Mouse (Mus musculus) ES-Bruce4 (cell line): ENCODE results near the gene Tfpt. TPM values are rescaled to one million over a fixed set of nuclear protein-coding genes. Genes with fewer than 3 reads are reported as not detected.
A peak's percentile ranks its signal among the peaks of the same experiment; 100 is the strongest.

Experiments
- H3K27ac ChIP-seq: 2 replicates; pipeline ENCODE4 v1.5.1; 2012; ENCODE audit warnings: low read length, inconsistent platforms; ENCODE audit not compliant: insufficient read depth
- H3K27me3 ChIP-seq: 2 replicates; pipeline ENCODE4 v1.6.1; 2012; ENCODE audit warnings: mild to moderate bottlenecking, low read length, inconsistent platforms; ENCODE audit not compliant: control insufficient read depth, poor library complexity, insufficient read depth, severe bottlenecking
- H3K36me3 ChIP-seq: 2 replicates; pipeline ENCODE4 v1.6.1; 2012; ENCODE audit warnings: inconsistent platforms, mild to moderate bottlenecking, low read length, moderate library complexity; ENCODE audit not compliant: control insufficient read depth, poor library complexity, insufficient read depth, severe bottlenecking
- H3K4me1 ChIP-seq: one replicate; pipeline ENCODE4 v1.8.1; 2011; ENCODE audit warnings: low read length; ENCODE audit not compliant: control insufficient read depth, insufficient read depth
- H3K4me3 ChIP-seq: 2 replicates; pipeline ENCODE4 v1.5.1; 2011; ENCODE audit warnings: low read depth, mild to moderate bottlenecking, low read length
- H3K9ac ChIP-seq: 2 replicates; pipeline ENCODE4 v1.6.1; 2012; ENCODE audit warnings: low read depth, mild to moderate bottlenecking, inconsistent platforms; ENCODE audit not compliant: poor library complexity, severe bottlenecking
- H3K9me3 ChIP-seq: replicated peaks from 2 replicates; pipeline ENCODE4 v1.6.1; 2012; ENCODE audit warnings: mild to moderate bottlenecking, low read length, inconsistent platforms; ENCODE audit not compliant: control insufficient read depth, poor library complexity, insufficient read depth, severe bottlenecking
- CTCF ChIP-seq: IDR thresholded peaks from one replicate; pipeline ENCODE4 v1.8.1; 2011; ENCODE audit warnings: low read depth, low read length
- EP300 ChIP-seq: IDR thresholded peaks from 2 replicates; pipeline ENCODE4 v1.6.1; 2011; ENCODE audit warnings: low read depth, low read length; ENCODE audit not compliant: insufficient read depth
- POLR2A ChIP-seq: IDR thresholded peaks from one replicate; pipeline ENCODE4 v1.8.1; 2011; ENCODE audit warnings: low read length; ENCODE audit not compliant: insufficient read depth
- polyA plus RNA-seq: library from polyadenylated mRNA; stranded (reverse); fragments of >200 nt; gene quantifications from 2 replicates; pipeline ENCODE4 v1.2.4, GENCODE M21; 2011; ENCODE audit warnings: low read depth; ENCODE audit not compliant: missing spikeins, insufficient read depth, insufficient read length

Tfpt gene
- polyA plus RNA-seq, 1 experiment: 29.9 TPM

GRCm38 (mm10) chr7:3630478-3630815 is 718 bp upstream of the Tfpt start:
- Histone ChIP-seq H3K9ac (peak overlapping the region; percentile 71), H3K36me3 (peaks cover 25% of the 10 kb centered on the region), H3K27me3 (no peaks in the 10 kb centered on the region), H3K27ac (no peak overlapping the region), H3K4me3 (peak overlapping the region; percentile 95), H3K4me1 (no peaks in the 10 kb centered on the region), H3K9me3 (no peaks in the 10 kb centered on the region)
- TF ChIP-seq CTCF: no peak
- TF ChIP-seq POLR2A: no peak
- no peak for TF ChIP-seq EP300

- Histone ChIP-seq H3K27me3 (no peaks in the 10 kb centered on the region), H3K9ac (peak overlapping the region; percentile 71), H3K36me3 (peaks cover 23% of the 10 kb centered on the region), H3K4me1 (no peaks in the 10 kb centered on the region), H3K27ac (no peak overlapping the region), H3K9me3 (no peaks in the 10 kb centered on the region), H3K4me3 (peak overlapping the region; percentile 95)
- TF ChIP-seq CTCF (no peak), POLR2A (no peak), EP300 (no peak)
These were observed 699 bp downstream of the Tfpt start for GRCm38 (mm10) chr7:3629030-3629429.

GRCm38 (mm10) chr7:3617242-3617995 is 12.3 kb downstream of the Tfpt start, which contains the start of gene Ndufa3:
Gene Ndufa3, plus strand, starts transcription at chr7:3617373.
- Histone ChIP-seq H3K27me3 (no peaks in the 10 kb centered on the region), H3K36me3 (peaks cover 13% of the 10 kb centered on the region; the same call in 1 of the 2 replicates), H3K9ac (peak within 1 kb of the TSS; percentile 84), H3K4me3 (peak within 1 kb of the TSS; percentile 98), H3K9me3 (no peaks in the 10 kb centered on the region), H3K4me1 (no peaks in the 10 kb centered on the region), H3K27ac (no peak within 1 kb of the TSS)
- peak; percentile 32 for TF ChIP-seq POLR2A
- no peak for TF ChIP-seq EP300

- Histone ChIP-seq H3K9ac (0 out of 2 replicates have a peak overlapping the region, but pooled peaks have one; percentile 84), H3K27ac (no peak overlapping the region), H3K4me1 (no peaks in the 10 kb centered on the region), H3K27me3 (no peaks in the 10 kb centered on the region), H3K36me3 (peaks cover 13% of the 10 kb centered on the region; the same call in 1 of the 2 replicates), H3K4me3 (peak overlapping the region; percentile 25; the same call in 1 of the 2 replicates), H3K9me3 (no peaks in the 10 kb centered on the region)
- peak; percentile 4 for TF ChIP-seq CTCF
- no peak for TF ChIP-seq POLR2A
These were observed 13.1 kb downstream of the Tfpt start for GRCm38 (mm10) chr7:3616389-3617241.

GRCm38 (mm10) chr7:3616057-3616388 is 13.7 kb downstream of the Tfpt start, which contains the start of gene Oscar:
Gene Oscar, minus strand, starts transcription at chr7:3616157.
- peak within 1 kb of the TSS; percentile 25; the same call in 1 of the 2 replicates for H3K4me3 ChIP-seq
- no peak within 1 kb of the TSS for H3K27ac ChIP-seq
- no peaks in the 10 kb centered on the region for H3K4me1 ChIP-seq
- TF ChIP-seq CTCF: no peak
- no peak for TF ChIP-seq EP300
- no peak for TF ChIP-seq POLR2A
- 0 out of 2 replicates have a peak within 1 kb of the TSS, but pooled peaks have one; percentile 84 for H3K9ac ChIP-seq
- H3K27me3 ChIP-seq: no peaks in the 10 kb centered on the region
- H3K9me3 ChIP-seq: no peaks in the 10 kb centered on the region
- peaks cover 13% of the 10 kb centered on the region; the same call in 1 of the 2 replicates for H3K36me3 ChIP-seq
